Mouse (Mus musculus) ES-E14 (cell line): ENCODE results near the gene Nlgn3.

Source experiments
- CHD2 ChIP-seq: IDR thresholded peaks from 2 replicates; pipeline ENCODE4 v1.6.1; 2014; ENCODE audit warnings: mild to moderate bottlenecking, low read depth, low read length, inconsistent platforms
- HCFC1 ChIP-seq: IDR thresholded peaks from 2 replicates; pipeline ENCODE4 v1.6.1; 2012; ENCODE audit warnings: low read length, inconsistent platforms, borderline replicate concordance; ENCODE audit not compliant: insufficient read depth
- MAFK ChIP-seq: IDR thresholded peaks from 2 replicates; pipeline ENCODE4 v1.6.1; 2014; ENCODE audit warnings: mild to moderate bottlenecking, low read depth, low read length, inconsistent platforms; ENCODE audit not compliant: insufficient read depth
- ZC3H11A ChIP-seq: IDR thresholded peaks from 2 replicates; pipeline ENCODE4 v1.6.1; 2012; ENCODE audit warnings: low read depth, mild to moderate bottlenecking, inconsistent platforms, low read length, borderline replicate concordance

GRCm38 (mm10) chrX:101304646-101305045 is 5.7 kb downstream of the Nlgn3 start:
- TF ChIP-seq ZC3H11A: no peak
- no peak for TF ChIP-seq MAFK
- no peak for TF ChIP-seq HCFC1
- no peak for TF ChIP-seq CHD2
